Mouse (Mus musculus) left cerebral cortex, adult 9 months (tissue): ENCODE data around the gene Atp2a2.
"Not testable (repeated sequence)": the region's sequence is repeated elsewhere in the genome, so short reads cannot be mapped to it uniquely, and the experiment has no call there.

ENCODE experiments used
- DNase-seq, 2 experiments: peaks; one replicate each; pipeline ENCODE4 v3.0.0; 2022; ENCODE audit warnings: low spot score in 2 of 2

Atp2a2 gene

GRCm38 (mm10) chr5:122453188-122453587, 48.8 kb downstream of the Atp2a2 start:
- DNase-seq, result no peak

- DNase-seq, result no peak
Observed at GRCm38 (mm10) chr5:122452194-122452593, 49.8 kb downstream of the Atp2a2 start.

DNA sequence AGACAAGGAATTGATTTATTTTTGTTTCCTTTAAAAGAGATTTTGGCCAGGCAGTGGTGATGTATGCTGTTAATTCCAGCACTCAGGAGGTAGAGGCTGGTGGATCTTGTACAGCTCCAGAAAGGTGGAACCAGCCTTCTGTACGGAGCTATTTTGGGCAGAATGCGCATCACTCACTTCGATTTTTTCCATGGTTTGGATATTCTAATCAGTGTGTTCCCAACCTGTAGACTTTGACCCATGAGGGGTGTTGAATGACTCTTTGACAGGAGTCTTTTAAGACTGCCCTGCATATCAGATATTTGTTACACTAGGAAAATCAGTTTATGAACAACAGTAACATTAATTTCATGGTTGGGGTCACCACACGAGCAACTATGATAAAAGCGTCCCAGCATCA, 50.7 kb downstream of the Atp2a2 start:
- no peak for DNase-seq

DNA sequence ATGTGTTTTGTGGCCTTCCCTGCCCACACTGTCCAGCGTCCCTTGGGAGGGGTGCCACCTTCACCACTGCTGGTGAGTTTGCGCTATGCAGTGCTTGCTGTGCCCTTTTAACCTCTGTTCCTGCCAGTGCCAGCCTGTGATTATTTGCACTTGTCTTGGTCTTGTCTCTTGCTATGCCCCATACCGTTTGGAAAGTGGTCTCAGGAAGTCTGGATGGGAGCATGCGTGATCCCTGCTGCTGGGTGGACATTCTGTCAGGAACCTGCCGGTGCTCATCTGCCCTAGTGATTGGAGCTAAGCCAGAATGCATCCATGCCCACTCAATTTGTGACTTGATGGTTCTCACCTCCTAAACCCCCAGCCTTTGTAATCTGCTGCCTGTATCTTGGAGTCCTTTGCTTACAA, 51.1 kb downstream of the Atp2a2 start:
- no peak for DNase-seq

- no peak for DNase-seq
Observed at GRCm38 (mm10) chr5:122449946-122450345, 52.1 kb downstream of the Atp2a2 start.

- no peak for DNase-seq
Observed at GRCm38 (mm10) chr5:122448869-122449268, 53.2 kb downstream of the Atp2a2 start.

DNA sequence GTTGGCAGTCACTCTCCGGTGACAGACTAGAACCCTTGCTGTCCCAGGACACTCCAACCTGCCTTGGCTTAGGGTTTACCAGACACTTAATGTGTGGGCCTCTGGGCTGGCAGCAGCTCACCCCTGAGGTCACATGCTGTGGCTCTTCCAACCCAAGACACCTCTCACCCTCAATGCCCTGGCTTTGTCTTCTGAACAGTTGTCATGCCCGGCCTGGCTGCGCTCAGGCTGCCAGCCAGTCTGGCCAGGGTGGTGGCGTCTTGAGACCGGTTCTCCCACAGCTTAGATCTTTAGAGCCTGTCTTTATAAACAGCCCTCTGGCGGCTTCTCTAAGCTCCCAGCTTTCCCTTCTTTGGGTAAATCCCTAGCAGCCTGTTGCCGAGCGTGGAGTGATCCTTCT, 54.2 kb downstream of the Atp2a2 start:
- no peak for DNase-seq

DNA sequence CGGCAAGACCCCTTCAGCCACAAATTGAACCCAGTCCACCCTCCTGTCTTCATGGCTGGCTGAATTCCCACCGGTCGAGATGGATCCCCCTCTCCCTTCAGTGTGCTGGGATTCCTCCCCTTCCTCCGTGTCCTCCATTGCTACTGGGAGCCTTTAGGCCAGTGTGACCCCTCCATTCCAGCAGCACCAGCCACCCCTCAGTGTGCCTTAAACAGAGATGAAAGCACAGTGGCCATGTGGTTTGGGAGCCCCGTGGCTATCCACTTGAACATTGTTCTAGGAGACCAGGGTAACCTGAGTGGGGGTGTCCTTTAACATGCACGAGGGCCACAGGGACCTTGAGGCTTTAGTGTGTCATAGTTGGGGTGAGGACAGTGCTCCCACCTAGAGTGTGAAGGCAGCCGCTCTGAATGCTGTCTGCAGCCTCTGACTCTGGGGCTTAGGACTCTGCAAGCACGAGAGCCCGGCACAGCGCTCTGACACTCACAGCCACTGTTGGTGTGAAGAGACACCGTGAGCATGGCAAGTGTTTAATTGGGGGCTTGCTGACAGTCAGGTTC, 56.9 kb downstream of the Atp2a2 start:
- DNase-seq, result no peak

GRCm38 (mm10) chr5:122444492-122444891, 57.5 kb downstream of the Atp2a2 start:
- no peak for DNase-seq

DNA sequence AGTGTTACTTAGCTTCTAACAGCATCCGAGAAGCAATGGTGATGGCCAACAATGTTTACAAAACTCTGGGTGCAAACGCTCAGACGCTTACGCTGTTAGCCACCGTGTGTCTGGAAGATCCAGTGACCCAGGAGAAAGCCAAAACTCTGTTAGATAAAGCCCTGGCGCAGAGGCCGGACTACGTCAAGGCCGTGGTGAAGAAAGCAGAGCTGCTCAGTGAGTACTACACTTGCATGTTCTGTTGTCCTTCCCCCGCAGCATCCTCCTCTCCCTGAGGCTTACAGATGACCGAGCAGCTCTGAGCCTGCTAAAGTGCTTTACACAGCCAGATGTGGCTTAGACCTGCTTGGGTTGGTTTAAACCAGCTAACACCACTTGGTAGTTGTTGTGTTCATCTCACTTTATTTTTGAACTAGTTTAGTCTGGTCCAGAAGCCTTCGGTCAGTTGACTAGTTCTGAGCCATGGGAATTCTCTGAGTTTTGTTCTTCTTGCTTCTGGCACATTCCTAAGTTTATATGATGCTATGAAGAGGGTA, 61.9 kb downstream of the Atp2a2 start:
- DNase-seq, result no peak

GRCm38 (mm10) chr5:122439400-122440094, 62.5 kb downstream of the Atp2a2 start:
- DNase-seq, result no peak

DNA sequence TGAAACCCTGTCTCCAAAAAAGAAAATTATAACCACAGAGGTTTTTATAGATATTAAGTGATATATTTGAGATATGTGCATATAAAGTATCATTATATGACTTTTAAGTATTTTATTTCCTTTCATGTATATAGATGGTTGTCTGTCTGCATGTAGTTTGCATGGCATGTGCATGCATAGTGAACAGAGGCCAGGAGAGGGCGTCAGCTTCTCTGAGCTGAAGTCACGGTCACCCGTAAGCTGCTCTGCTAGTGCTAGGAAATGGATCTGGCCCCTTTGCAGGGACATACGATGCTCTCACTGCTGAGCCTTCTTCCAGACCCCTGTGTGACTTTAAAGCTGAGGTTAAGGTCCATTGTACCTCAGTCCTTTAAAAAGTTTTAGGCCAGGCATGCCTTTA, 67.5 kb downstream of the Atp2a2 start:
- DNase-seq, result no peak

GRCm38 (mm10) chr5:122431221-122431620, 70.8 kb downstream of the Atp2a2 start:
- no peak for DNase-seq

DNA sequence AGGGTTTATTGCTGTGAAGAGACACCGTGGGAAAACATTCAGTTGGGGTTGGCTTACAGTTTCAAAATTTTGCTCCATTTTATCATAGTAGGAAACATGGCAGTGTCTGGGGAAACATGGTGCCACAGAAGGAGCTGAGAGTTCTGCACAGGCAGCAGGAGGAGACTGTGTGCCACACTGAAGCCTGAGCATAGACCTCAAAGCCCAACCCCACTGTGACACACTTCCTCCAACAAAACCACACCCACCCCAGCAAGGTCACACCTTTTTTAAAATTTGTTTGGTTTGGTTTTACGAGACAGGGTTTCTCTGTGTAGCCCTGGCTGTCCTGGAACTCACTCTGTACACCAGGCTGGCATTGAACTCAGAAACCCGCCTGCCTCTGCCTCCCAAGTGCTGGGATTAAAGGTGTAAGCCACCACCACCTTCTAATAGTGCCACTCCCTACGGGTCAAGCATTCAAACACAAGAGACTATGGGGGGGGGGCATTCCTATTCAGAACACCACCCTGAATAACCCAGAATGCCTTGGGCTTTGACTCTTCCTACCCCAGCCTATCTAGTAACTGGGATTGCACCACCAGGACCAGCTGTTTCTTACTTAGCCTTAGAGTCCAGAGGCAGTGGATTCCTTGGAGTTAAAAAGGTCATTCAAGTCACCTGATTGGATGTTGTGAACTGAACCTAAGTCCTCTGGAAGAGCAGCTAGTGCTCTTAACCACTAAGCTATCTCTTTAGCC, 71.8 kb downstream of the Atp2a2 start:
- no peak for DNase-seq

DNA sequence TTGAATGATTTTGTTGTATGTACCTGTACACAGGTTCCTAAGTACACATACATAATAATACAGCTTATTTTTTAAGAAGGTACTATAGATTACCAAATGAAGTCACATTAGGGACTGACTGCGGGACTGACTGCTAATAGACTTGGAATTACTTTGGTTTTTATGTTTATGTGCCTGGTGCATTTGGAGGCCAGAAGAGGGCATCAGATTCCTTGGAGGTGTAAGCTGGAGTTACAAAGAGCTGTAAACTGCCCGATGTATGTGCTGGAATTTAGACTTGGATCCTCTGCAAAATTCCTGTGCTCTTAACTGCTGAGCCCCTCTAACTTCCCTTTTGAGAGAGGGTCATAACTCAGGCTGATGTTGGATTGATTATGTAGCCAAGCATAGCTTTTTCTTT, 76.5 kb downstream of the Atp2a2 start:
- no peak for DNase-seq

DNA sequence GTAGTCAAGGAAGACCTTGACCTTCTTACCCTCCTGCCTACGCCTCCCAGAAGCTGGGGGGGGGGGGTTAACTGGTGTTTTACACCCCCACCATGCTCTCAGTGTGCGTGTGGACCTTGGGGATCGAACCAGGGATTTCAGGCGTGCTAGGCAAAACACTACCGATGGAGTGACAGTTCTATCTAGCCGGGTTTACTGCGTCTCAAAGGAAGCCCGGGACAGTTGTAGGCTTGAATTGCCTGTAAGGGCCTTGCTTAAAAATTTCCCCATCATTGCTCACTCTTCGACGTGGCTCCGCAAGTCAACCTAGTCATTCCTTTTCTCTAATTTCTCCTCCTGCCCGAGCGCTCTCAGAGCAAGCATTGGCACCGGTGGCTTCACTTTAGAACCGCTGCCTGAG, 78.9 kb downstream of the Atp2a2 start:
- no peak for DNase-seq

DNA sequence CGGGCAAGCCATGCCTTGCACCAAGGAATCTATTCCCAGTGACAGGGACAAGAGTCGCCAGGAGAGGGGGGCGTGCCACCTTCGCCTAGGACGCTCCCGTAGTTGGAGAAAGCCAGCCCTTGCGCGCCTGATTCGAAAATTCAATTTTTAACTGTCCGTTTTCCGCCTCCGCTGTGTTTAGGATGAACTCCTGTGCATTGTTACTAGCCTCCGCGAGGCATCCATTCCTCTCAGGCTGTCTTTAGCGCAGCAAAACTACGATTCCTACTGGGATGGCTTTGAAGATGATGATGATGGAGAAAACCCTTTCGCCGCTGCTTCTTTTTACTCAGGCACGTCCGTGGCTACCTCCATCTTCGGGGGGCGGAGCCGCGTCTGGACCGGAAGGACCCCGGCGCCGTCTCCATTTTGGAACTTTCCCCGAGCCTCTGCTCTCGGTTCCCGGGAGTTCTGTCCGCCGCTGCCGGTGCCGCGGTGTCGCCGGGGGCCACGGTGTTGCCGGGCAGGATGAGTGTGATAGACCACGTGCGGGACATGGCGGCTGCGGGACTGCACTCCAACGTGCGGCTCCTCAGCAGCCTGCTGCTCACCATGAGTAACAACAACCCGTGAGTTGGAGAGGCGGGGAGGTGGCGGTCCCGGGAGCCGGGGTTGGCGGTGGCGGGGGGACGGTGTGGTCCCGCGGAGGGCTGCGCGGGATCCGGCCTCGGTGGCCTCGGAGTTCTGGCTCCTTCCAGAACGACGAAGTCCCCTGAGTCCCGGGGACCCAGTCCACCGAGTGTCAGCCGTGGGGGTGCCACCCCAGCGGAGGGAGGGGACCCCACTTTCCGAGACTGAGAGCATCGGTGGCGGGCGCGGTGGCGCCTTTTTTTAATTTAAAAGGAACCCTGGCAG, 79.7 kb downstream of the Atp2a2 start:
- DNase-seq, result peak; percentile 56 to 88

- DNase-seq, result no peak
Observed at GRCm38 (mm10) chr5:122421271-122422068, 80.6 kb downstream of the Atp2a2 start, which contains the start of gene Anapc7. Anapc7 (plus strand) TSS chr5:122421693.

DNA sequence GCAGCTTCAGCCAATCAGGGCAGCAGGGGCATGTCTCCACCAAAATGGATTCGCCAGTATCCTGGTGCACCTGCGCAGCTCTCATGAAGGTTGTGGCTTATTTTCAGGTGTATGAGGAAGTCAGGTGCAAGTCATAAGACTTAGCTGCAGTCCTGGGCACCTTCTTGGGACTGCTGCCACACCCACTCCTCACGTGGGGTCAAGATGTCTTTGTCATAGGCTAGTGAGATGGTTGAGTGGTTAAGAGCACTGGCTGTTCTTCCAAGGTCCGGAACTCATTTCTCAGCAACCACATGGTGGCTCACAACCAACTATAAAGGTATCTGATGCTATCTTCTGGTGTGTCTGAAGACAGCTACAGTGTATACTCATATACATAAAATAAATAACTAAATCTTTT, 81.3 kb downstream of the Atp2a2 start:
- DNase-seq, result not testable (repeated sequence)

DNA sequence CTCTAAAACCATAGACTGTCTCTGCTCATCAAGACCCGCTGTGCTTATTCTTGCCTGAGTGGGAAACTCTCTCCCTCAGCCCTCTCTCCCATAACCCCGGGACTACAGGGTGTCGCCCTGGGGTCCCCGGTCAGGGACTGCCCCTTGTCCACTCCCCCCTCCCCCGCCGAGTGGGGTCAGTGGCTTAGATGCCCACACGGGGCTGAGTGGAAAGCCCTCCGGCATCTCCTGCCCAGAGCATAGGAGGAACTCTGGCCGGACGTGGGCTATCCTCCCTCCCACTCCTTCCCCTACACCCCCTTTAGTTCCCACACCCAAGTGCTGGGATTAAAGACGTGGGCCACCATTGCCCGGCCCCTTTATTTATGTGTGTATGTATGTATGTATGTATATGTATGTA, 86.6 kb downstream of the Atp2a2 start:
- DNase-seq, result no peak

DNA sequence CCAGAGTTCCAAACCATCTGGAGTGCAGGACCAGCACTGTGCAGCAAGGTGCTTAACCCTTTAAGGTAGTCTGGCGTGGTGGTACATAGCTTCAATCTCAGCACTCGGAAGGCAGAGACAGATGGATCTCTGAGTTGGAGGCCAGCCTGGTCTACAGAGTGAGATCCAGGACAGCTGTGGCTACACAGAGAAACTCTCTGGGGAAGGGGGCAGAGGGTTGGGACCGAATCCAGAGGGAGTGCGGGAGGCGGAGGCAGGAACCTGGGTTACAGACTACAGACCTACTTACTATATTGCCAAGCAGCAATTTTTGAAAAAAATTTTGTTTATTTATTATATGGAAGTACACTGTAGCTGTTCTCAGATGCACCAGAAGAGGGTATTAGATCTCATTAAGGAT, 87.7 kb downstream of the Atp2a2 start:
- no peak for DNase-seq
